Mouse (Mus musculus) myocyte (in vitro differentiated cells): ENCODE results near the gene Znrf2. TPM values are rescaled to one million over a fixed set of nuclear protein-coding genes. Genes with fewer than 3 reads are reported as not detected.

Experiments
- H3K27me3 ChIP-seq: one replicate; pipeline ENCODE4 v1.6.1; 2011; ENCODE audit not compliant: control insufficient read depth, insufficient read depth, insufficient read length
- H3K36me3 ChIP-seq: one replicate; pipeline ENCODE4 v1.6.1; 2011; ENCODE audit not compliant: control insufficient read depth, insufficient read depth
- H3K4me2 ChIP-seq: one replicate; pipeline ENCODE4 v1.6.1; 2011; ENCODE audit warnings: low read depth, control low read depth
- H3K4me3 ChIP-seq: one replicate; pipeline ENCODE4 v1.5.1; 2011; ENCODE audit warnings: mild to moderate bottlenecking, control low read depth, moderate library complexity
- H3K79me2 ChIP-seq: one replicate; pipeline ENCODE4 v1.6.1; 2011; ENCODE audit not compliant: control insufficient read depth, insufficient read depth
- H3ac ChIP-seq: one replicate; pipeline ENCODE4 v1.6.1; 2011; ENCODE audit not compliant: control insufficient read depth, insufficient read length
- CEBPB ChIP-seq: IDR thresholded peaks from 2 replicates; pipeline ENCODE4 v1.6.1; 2011; ENCODE audit warnings: mild to moderate bottlenecking, moderate library complexity; ENCODE audit not compliant: poor library complexity, insufficient read depth, severe bottlenecking
- E2F4 ChIP-seq: IDR thresholded peaks from one replicate; pipeline ENCODE4 v1.6.1; 2011; ENCODE audit warnings: mild to moderate bottlenecking, control low read depth, moderate library complexity; ENCODE audit not compliant: insufficient read depth
- MAX ChIP-seq: IDR thresholded peaks from one replicate; pipeline ENCODE4 v1.6.1; 2011; ENCODE audit warnings: low read depth, mild to moderate bottlenecking, control low read depth
- MYOD1 ChIP-seq, 3 experiments: IDR thresholded peaks; one replicate each; pipeline ENCODE4 v1.6.1; 2011; ENCODE audit warnings: control low read depth in 2 of 3, low read depth in 2 of 3, mild to moderate bottlenecking in 2 of 3, moderate library complexity in 1 of 3; ENCODE audit not compliant: insufficient read length in 2 of 3, control insufficient read depth in 1 of 3
- MYOG ChIP-seq, 3 experiments: IDR thresholded peaks; one replicate each; pipeline ENCODE4 v1.6.1; 2011; ENCODE audit warnings: control low read depth in 2 of 3, low read depth in 2 of 3, mild to moderate bottlenecking in 2 of 3; ENCODE audit not compliant: insufficient read length in 2 of 3, control insufficient read depth in 1 of 3, insufficient read depth in 1 of 3
- POLR2A ChIP-seq: IDR thresholded peaks from one replicate; pipeline ENCODE4 v1.6.1; 2011; ENCODE audit warnings: low read depth, mild to moderate bottlenecking, control low read depth, moderate library complexity; ENCODE audit not compliant: insufficient read length
- POLR2AphosphoS2 ChIP-seq: IDR thresholded peaks from one replicate; pipeline ENCODE4 v1.6.1; 2011; ENCODE audit warnings: low read depth, control low read depth; ENCODE audit not compliant: insufficient read length
- REST ChIP-seq: IDR thresholded peaks from one replicate; pipeline ENCODE4 v1.6.1; 2011; ENCODE audit warnings: mild to moderate bottlenecking, control low read depth, moderate library complexity; ENCODE audit not compliant: insufficient read depth, insufficient read length
- SRF ChIP-seq: IDR thresholded peaks from one replicate; pipeline ENCODE4 v1.6.1; 2011; ENCODE audit warnings: low read depth; ENCODE audit not compliant: control insufficient read depth, insufficient read length
- TCF12 ChIP-seq: IDR thresholded peaks from one replicate; pipeline ENCODE4 v1.6.1; 2011; ENCODE audit warnings: mild to moderate bottlenecking, control low read depth; ENCODE audit not compliant: poor library complexity, insufficient read depth, severe bottlenecking
- TCF3 ChIP-seq: IDR thresholded peaks from one replicate; pipeline ENCODE4 v1.6.1; 2011; ENCODE audit warnings: low read depth, control low read depth; ENCODE audit not compliant: insufficient read length
- USF1 ChIP-seq: IDR thresholded peaks from one replicate; pipeline ENCODE4 v1.6.1; 2011; ENCODE audit warnings: low read depth, mild to moderate bottlenecking, control low read depth, moderate library complexity
- polyA plus RNA-seq: library from polyadenylated mRNA; unstranded; fragments of >200 nt; fragmentation: generic; extraction: Trizol; gene quantifications from one replicate; pipeline ENCODE4 v1.2.1, GENCODE M21; 2012; ENCODE audit warnings: missing spikeins

Znrf2 gene
- polyA plus RNA-seq, 1 experiment = 5.7 TPM

GRCm38 (mm10) chr6:54811546-54812250 lies 5.0 kb upstream of the Znrf2 start:
- H3K36me3 ChIP-seq = no peaks in the 10 kb centered on the region
- peak overlapping the region; percentile 64 for H3K4me2 ChIP-seq
- no peak overlapping the region for H3ac ChIP-seq
- H3K4me3 ChIP-seq = no peak overlapping the region
- no peaks in the 10 kb centered on the region for H3K27me3 ChIP-seq
- H3K79me2 ChIP-seq = no peaks in the 10 kb centered on the region
- TF ChIP-seq MYOD1 (IDR thresholded peaks at IDR 0.05; ENCODE audit: control insufficient read depth in 1 of 3, insufficient read length in 2 of 3, low read depth in 2 of 3) (peak in 2 of 3 experiments; percentile 5 to 31), MYOG (IDR thresholded peaks at IDR 0.05; ENCODE audit: control insufficient read depth in 1 of 3, insufficient read depth in 1 of 3, insufficient read length in 2 of 3, low read depth in 2 of 3) (peak in 1 of 3 experiments; percentile 40), E2F4 (no peak)

- no peaks in the 10 kb centered on the region for H3K27me3 ChIP-seq
- no peaks in the 10 kb centered on the region for H3K79me2 ChIP-seq
- H3ac ChIP-seq = no peak overlapping the region
- no peak for TF ChIP-seq MYOD1 (IDR thresholded peaks at IDR 0.05; ENCODE audit: control insufficient read depth in 1 of 3, insufficient read length in 2 of 3, low read depth in 2 of 3)
- no peak for TF ChIP-seq POLR2A
- no peak for TF ChIP-seq POLR2AphosphoS2
- TF ChIP-seq MAX = no peak
- no peak for TF ChIP-seq MYOG (IDR thresholded peaks at IDR 0.05; ENCODE audit: control insufficient read depth in 1 of 3, insufficient read depth in 1 of 3, insufficient read length in 2 of 3, low read depth in 2 of 3)
- no peak for TF ChIP-seq USF1
- TF ChIP-seq SRF = no peak
- no peak for TF ChIP-seq REST
- TF ChIP-seq E2F4 = no peak
- no peak for TF ChIP-seq TCF3
- no peak for TF ChIP-seq CEBPB
- no peak for TF ChIP-seq TCF12
- H3K4me2 ChIP-seq = peak overlapping the region; percentile 64
- H3K36me3 ChIP-seq = no peaks in the 10 kb centered on the region
- H3K4me3 ChIP-seq = no peak overlapping the region
Measured at GRCm38 (mm10) chr6:54812276-54812675, 4.4 kb upstream of the Znrf2 start.

DNA sequence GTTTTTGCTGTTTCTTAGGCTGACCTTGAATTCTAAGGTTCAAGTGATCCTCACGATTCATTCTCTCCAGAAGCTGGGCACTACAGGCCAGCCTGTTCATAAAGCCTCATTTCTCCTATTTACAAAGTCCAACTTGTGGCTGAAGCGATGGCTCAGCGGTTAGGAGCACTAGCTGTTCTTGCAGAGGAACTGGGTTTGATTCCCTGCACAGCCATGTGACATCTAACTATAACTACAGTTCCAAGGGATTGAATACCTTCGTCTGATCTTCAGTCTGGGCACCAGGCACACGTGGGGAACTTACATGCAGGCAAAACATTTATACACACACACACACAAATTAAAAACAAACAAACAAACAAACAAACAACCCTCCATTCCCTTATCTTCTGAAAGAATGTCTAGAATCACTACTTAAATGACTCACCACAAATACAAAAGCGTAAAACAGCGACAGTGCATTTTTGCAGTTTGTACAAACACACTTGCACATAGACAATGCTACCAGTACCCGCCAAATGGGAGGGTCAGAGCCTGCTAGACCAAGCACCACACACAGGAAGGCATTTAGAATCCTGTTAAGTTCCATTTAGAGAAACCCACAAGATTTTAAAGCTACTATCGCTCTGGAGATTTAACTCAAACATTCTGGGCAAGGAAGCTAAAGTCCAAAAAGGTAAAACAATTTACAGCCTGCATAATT lies 1.1 kb upstream of the Znrf2 start:
- Histone ChIP-seq H3K4me3 (no peak overlapping the region), H3ac (no peak overlapping the region), H3K4me2 (peak overlapping the region; percentile 48), H3K36me3 (no peaks in the 10 kb centered on the region), H3K79me2 (peaks cover 26% of the 10 kb centered on the region), H3K27me3 (no peaks in the 10 kb centered on the region)
- TF ChIP-seq CEBPB (no peak), E2F4 (no peak), POLR2A (no peak), MYOG (IDR thresholded peaks at IDR 0.05; ENCODE audit: control insufficient read depth in 1 of 3, insufficient read depth in 1 of 3, insufficient read length in 2 of 3, low read depth in 2 of 3) (no peak), REST (no peak), MYOD1 (IDR thresholded peaks at IDR 0.05; ENCODE audit: control insufficient read depth in 1 of 3, insufficient read length in 2 of 3, low read depth in 2 of 3) (no peak), TCF3 (no peak), SRF (no peak)

DNA sequence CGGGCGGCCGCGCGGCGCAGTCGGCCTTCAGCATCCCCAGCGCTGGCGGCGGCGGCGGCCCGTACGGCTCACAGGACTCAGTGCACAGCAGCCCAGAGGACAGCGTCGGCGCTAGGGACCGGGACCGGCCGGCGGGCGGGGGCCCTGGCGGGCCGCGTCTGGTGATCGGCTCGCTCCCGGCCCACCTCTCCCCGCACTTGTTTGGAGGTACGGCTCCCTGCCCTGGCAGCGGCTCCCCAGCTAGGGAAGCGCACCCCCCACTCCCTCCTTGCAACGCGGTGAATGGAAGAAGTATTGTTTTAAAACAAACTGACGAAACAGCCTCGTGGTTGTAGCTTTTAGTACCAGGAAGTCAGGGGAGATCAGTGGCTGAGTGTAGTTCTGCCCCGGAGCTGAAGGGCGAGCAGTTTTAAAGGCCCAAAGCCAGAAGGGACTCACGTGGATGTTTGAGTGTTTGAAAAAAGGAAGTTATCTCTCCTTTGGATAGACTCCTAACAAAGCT lies 601 bp downstream of the Znrf2 start:
- Histone ChIP-seq H3K4me3 (peak overlapping the region; percentile 49), H3K79me2 (peaks cover 42% of the 10 kb centered on the region), H3K36me3 (no peaks in the 10 kb centered on the region), H3ac (peak overlapping the region; percentile 99), H3K27me3 (no peaks in the 10 kb centered on the region), H3K4me2 (peak overlapping the region; percentile 82)
- TF ChIP-seq MAX (no peak), E2F4 (no peak), USF1 (no peak), CEBPB (no peak), MYOG (IDR thresholded peaks at IDR 0.05; ENCODE audit: control insufficient read depth in 1 of 3, insufficient read depth in 1 of 3, insufficient read length in 2 of 3, low read depth in 2 of 3) (no peak), MYOD1 (IDR thresholded peaks at IDR 0.05; ENCODE audit: control insufficient read depth in 1 of 3, insufficient read length in 2 of 3, low read depth in 2 of 3) (no peak), TCF12 (no peak), POLR2AphosphoS2 (no peak), REST (no peak), TCF3 (no peak), SRF (no peak), POLR2A (no peak)
